Mouse (Mus musculus) MEL (cell line): Measurements from ENCODE around the gene Shq1. TPM values are rescaled to one million over a fixed set of nuclear protein-coding genes. Genes with fewer than 3 reads are reported as not detected.

ENCODE experiments used
- DNase-seq: peaks from one replicate; pipeline ENCODE4 v3.0.0; 2011; ENCODE audit warnings: low read depth, low spot score
- H3K27ac ChIP-seq: 2 replicates; pipeline ENCODE4 v1.5.1; 2012; ENCODE audit warnings: low read depth, mild to moderate bottlenecking, control low read depth, low read length, moderate library complexity; ENCODE audit not compliant: control insufficient read depth
- H3K27me3 ChIP-seq, 2 experiments: fragments of 150-350 bp in 1 of 2; sonication (generic) in 1 of 2; 2 replicates each; pipeline ENCODE4 v1.6.1; 2012; ENCODE audit warnings: low read length in 2 of 2, mild to moderate bottlenecking in 2 of 2, improper control_type of control experiment in 1 of 2, moderate library complexity in 1 of 2; ENCODE audit not compliant: insufficient read depth in 2 of 2, control insufficient read depth in 1 of 2
- H3K36me3 ChIP-seq, 2 experiments: 2 replicates each; pipeline ENCODE4 v1.6.1; 2012 to 2014; ENCODE audit warnings: low read length in 2 of 2, improper control_type of control experiment in 1 of 2, inconsistent platforms in 1 of 2, mild to moderate bottlenecking in 1 of 2; ENCODE audit not compliant: insufficient read depth in 2 of 2, control insufficient read depth in 1 of 2
- H3K4me1 ChIP-seq, 2 experiments: fragments of 150-350 bp in 1 of 2; sonication (generic) in 1 of 2; 2 replicates each; pipeline ENCODE4 v1.6.1; 2012; ENCODE audit warnings: low read length in 2 of 2, improper control_type of control experiment in 1 of 2, mild to moderate bottlenecking in 1 of 2; ENCODE audit not compliant: insufficient read depth in 2 of 2, control insufficient read depth in 1 of 2
- H3K4me3 ChIP-seq, 2 experiments: fragments of 150-350 bp in 1 of 2; sonication (generic) in 1 of 2; 2 replicates each; pipeline ENCODE4 v1.5.1; 2012; ENCODE audit warnings: low read depth in 2 of 2, low read length in 2 of 2, mild to moderate bottlenecking in 2 of 2, moderate library complexity in 2 of 2, control low read depth in 1 of 2, improper control_type of control experiment in 1 of 2; ENCODE audit not compliant: control insufficient read depth in 1 of 2, insufficient read depth in 1 of 2
- H3K79me2 ChIP-seq: 2 replicates; pipeline ENCODE4 v1.6.1; 2012; ENCODE audit warnings: mild to moderate bottlenecking, low read length, moderate library complexity; ENCODE audit not compliant: control insufficient read depth, poor library complexity, insufficient read depth
- H3K9ac ChIP-seq: 2 replicates; pipeline ENCODE4 v1.6.1; 2012; ENCODE audit warnings: low read depth, mild to moderate bottlenecking, control low read depth, low read length, moderate library complexity; ENCODE audit not compliant: control insufficient read depth, poor library complexity, severe bottlenecking
- H3K9me3 ChIP-seq: fragments of 150-350 bp; sonication (generic); replicated peaks from 2 replicates; pipeline ENCODE4 v1.6.1; 2012; ENCODE audit warnings: mild to moderate bottlenecking, low read length, improper control_type of control experiment, moderate library complexity; ENCODE audit not compliant: insufficient read depth
- CHD2 ChIP-seq: IDR thresholded peaks from 2 replicates; pipeline ENCODE4 v1.6.1; 2011; ENCODE audit warnings: low read length, improper control_type of control experiment
- CTCF ChIP-seq, 3 experiments: IDR thresholded peaks in 2 of 3; conservative IDR thresholded peaks in 1 of 3; 2 replicates each; pipeline ENCODE4 v1.5.1; 2011 to 2012; ENCODE audit warnings: low read length in 3 of 3, low read depth in 2 of 3, mild to moderate bottlenecking in 2 of 3, improper control_type of control experiment in 1 of 3, inconsistent platforms in 1 of 3, mixed read lengths in 1 of 3, moderate library complexity in 1 of 3; ENCODE audit not compliant: control insufficient read depth in 1 of 3, insufficient read depth in 1 of 3, poor library complexity in 1 of 3, severe bottlenecking in 1 of 3
- ELF1 ChIP-seq: IDR thresholded peaks from 2 replicates; pipeline ENCODE4 v1.6.1; 2014; ENCODE audit warnings: low read depth, mild to moderate bottlenecking, inconsistent platforms, low read length, improper control_type of control experiment, moderate library complexity
- ETS1 ChIP-seq: IDR thresholded peaks from 2 replicates; pipeline ENCODE4 v1.6.1; 2012; ENCODE audit warnings: low read depth, mild to moderate bottlenecking, inconsistent platforms, low read length, improper control_type of control experiment, moderate library complexity
- HCFC1 ChIP-seq: IDR thresholded peaks from 2 replicates; pipeline ENCODE4 v1.6.1; 2012; ENCODE audit warnings: low read depth, mild to moderate bottlenecking, inconsistent platforms, low read length, improper control_type of control experiment, moderate library complexity
- JUND ChIP-seq: IDR thresholded peaks from 2 replicates; pipeline ENCODE4 v1.6.1; 2011; ENCODE audit warnings: low read depth, mild to moderate bottlenecking, improper control_type of control experiment, low read length
- KAT2A ChIP-seq: conservative IDR thresholded peaks from 2 replicates; pipeline ENCODE4 v1.6.1; 2012; ENCODE audit warnings: low read depth, low read length, improper control_type of control experiment, inconsistent platforms
- MAFK ChIP-seq: IDR thresholded peaks from 2 replicates; pipeline ENCODE4 v1.6.1; 2011; ENCODE audit warnings: low read depth, mild to moderate bottlenecking, low read length, improper control_type of control experiment, borderline replicate concordance
- MAZ ChIP-seq: IDR thresholded peaks from 2 replicates; pipeline ENCODE4 v1.6.1; 2012; ENCODE audit warnings: low read depth, mild to moderate bottlenecking, inconsistent platforms, low read length, improper control_type of control experiment
- MEF2A ChIP-seq: IDR thresholded peaks from 2 replicates; pipeline ENCODE4 v1.6.1; 2014; ENCODE audit warnings: low read depth, mild to moderate bottlenecking, inconsistent platforms, low read length, improper control_type of control experiment; ENCODE audit not compliant: poor library complexity, insufficient replicate concordance, severe bottlenecking; ENCODE audit errors: extremely low read depth
- MYB ChIP-seq: IDR thresholded peaks from 2 replicates; pipeline ENCODE4 v1.6.1; 2011; ENCODE audit warnings: mild to moderate bottlenecking, low read depth, low read length, improper control_type of control experiment
- NELFE ChIP-seq: IDR thresholded peaks from 2 replicates; pipeline ENCODE4 v1.6.1; 2011; ENCODE audit warnings: low read depth, low read length, improper control_type of control experiment
- NRF1 ChIP-seq: IDR thresholded peaks from 2 replicates; pipeline ENCODE4 v1.6.1; 2014; ENCODE audit warnings: low read depth, mild to moderate bottlenecking, inconsistent platforms, low read length, improper control_type of control experiment, moderate library complexity; ENCODE audit not compliant: poor library complexity, insufficient read depth, severe bottlenecking
- POLR2A ChIP-seq, 2 experiments: IDR thresholded peaks; 2 replicates each; pipeline ENCODE4 v1.6.1; 2011 to 2012; ENCODE audit warnings: low read length in 2 of 2, mild to moderate bottlenecking in 2 of 2, control low read depth in 1 of 2, improper control_type of control experiment in 1 of 2, low read depth in 1 of 2, moderate library complexity in 1 of 2; ENCODE audit not compliant: control insufficient read depth in 1 of 2, insufficient read depth in 1 of 2, poor library complexity in 1 of 2
- POLR2AphosphoS2 ChIP-seq: IDR thresholded peaks from 2 replicates; pipeline ENCODE4 v1.6.1; 2011; ENCODE audit warnings: low read length, improper control_type of control experiment
- POLR2AphosphoS5 ChIP-seq: IDR thresholded peaks from 2 replicates; pipeline ENCODE4 v1.6.1; 2012; ENCODE audit warnings: low read depth, borderline replicate concordance, mild to moderate bottlenecking, inconsistent platforms, low read length, moderate library complexity, mixed read lengths
- RAD21 ChIP-seq: IDR thresholded peaks from 2 replicates; pipeline ENCODE4 v1.6.1; 2011; ENCODE audit warnings: mild to moderate bottlenecking, low read depth, low read length, improper control_type of control experiment
- SMC3 ChIP-seq: IDR thresholded peaks from 2 replicates; pipeline ENCODE4 v1.6.1; 2011; ENCODE audit warnings: low read depth, low read length, improper control_type of control experiment
- TBP ChIP-seq: IDR thresholded peaks from 2 replicates; pipeline ENCODE4 v1.8.0; 2011; ENCODE audit warnings: low read depth, low read length, improper control_type of control experiment
- ZC3H11A ChIP-seq: IDR thresholded peaks from 2 replicates; pipeline ENCODE4 v1.6.1; 2012; ENCODE audit warnings: low read depth, mild to moderate bottlenecking, inconsistent platforms, low read length, improper control_type of control experiment
- ZKSCAN1 ChIP-seq: IDR thresholded peaks from 2 replicates; pipeline ENCODE4 v1.6.1; 2012; ENCODE audit warnings: low read depth, mild to moderate bottlenecking, inconsistent platforms, low read length, improper control_type of control experiment, moderate library complexity
- polyA plus RNA-seq, 2 experiments: library from polyadenylated mRNA; stranded (reverse) in 1 of 2; unstranded in 1 of 2; fragments of >175 nt in 1 of 2; fragments of >200 nt in 1 of 2; gene quantifications; 2 replicates each; pipeline versions ENCODE4 v1.2.1 to v1.2.4; 2012; ENCODE audit warnings: low replicate concordance in 2 of 2, low read depth in 1 of 2; ENCODE audit not compliant: insufficient read length in 2 of 2, insufficient read depth in 1 of 2, missing spikeins in 1 of 2
- total RNA-seq: library from RNA; depleted of rRNA; stranded (reverse); fragments of 300-350 nt; gene quantifications from 2 replicates; pipeline ENCODE4 v1.2.3, GENCODE M21; 2012

The Shq1 gene
- total and polyA plus RNA-seq, 3 experiments = 20.2 to 23.5 TPM; not detected in 1

GRCm38 (mm10) chr6:100609256-100609655 is 61.7 kb downstream of the Shq1 start:
- TF ChIP-seq ZC3H11A = no peak
- no peak for TF ChIP-seq CHD2
- TF ChIP-seq POLR2AphosphoS5 = no peak
- no peak for TF ChIP-seq CTCF (IDR thresholded peaks at IDR 0.05 in 2 of 3, conservative IDR thresholded peaks at IDR 0.05 in 1 of 3; ENCODE audit: control insufficient read depth in 1 of 3, insufficient read depth in 1 of 3, low read depth in 2 of 3, low read length in 3 of 3, poor library complexity in 1 of 3, severe bottlenecking in 1 of 3)
- no peak for TF ChIP-seq ETS1
- no peak for TF ChIP-seq POLR2A (IDR thresholded peaks at IDR 0.05; ENCODE audit: control insufficient read depth in 1 of 2, insufficient read depth in 1 of 2, low read depth in 1 of 2, low read length in 2 of 2, poor library complexity in 1 of 2)
- no peak overlapping the region for H3K27ac ChIP-seq
- no peaks in the 10 kb centered on the region for H3K9me3 ChIP-seq
- no peak overlapping the region for H3K4me3 ChIP-seq
- H3K9ac ChIP-seq = no peak overlapping the region
- no peaks in the 10 kb centered on the region for H3K4me1 ChIP-seq
- H3K36me3 ChIP-seq = peaks cover 2 to 3% of the 10 kb centered on the region in 2 experiments
- no peaks in the 10 kb centered on the region for H3K79me2 ChIP-seq
- DNase-seq = no peak
- no peaks in the 10 kb centered on the region for H3K27me3 ChIP-seq

- Histone ChIP-seq H3K4me1 (no peaks in the 10 kb centered on the region), H3K27ac (no peak overlapping the region), H3K9me3 (no peaks in the 10 kb centered on the region), H3K9ac (no peak overlapping the region), H3K79me2 (no peaks in the 10 kb centered on the region), H3K4me3 (no peak overlapping the region), H3K27me3 (no peaks in the 10 kb centered on the region), H3K36me3 (peaks cover 0 to 2% of the 10 kb centered on the region in 2 experiments)
- no peak for TF ChIP-seq NELFE
- peak; percentile 50 for TF ChIP-seq RAD21
- TF ChIP-seq POLR2AphosphoS5 = no peak
- peak; percentile 28 to 70 (median 65) for TF ChIP-seq CTCF (IDR thresholded peaks at IDR 0.05 in 2 of 3, conservative IDR thresholded peaks at IDR 0.05 in 1 of 3; ENCODE audit: control insufficient read depth in 1 of 3, insufficient read depth in 1 of 3, low read depth in 2 of 3, low read length in 3 of 3, poor library complexity in 1 of 3, severe bottlenecking in 1 of 3)
- peak; percentile 39; the same call in 1 of the 2 replicates for TF ChIP-seq ZC3H11A
- peak; percentile 62 for TF ChIP-seq SMC3
- TF ChIP-seq TBP = no peak
- no peak for TF ChIP-seq MEF2A
- peak; percentile 72 for DNase-seq
Measured at GRCm38 (mm10) chr6:100608429-100608828, 62.5 kb downstream of the Shq1 start.

- Histone ChIP-seq H3K4me3 (no peak overlapping the region), H3K27ac (no peak overlapping the region), H3K36me3 (peaks cover 0 to 2% of the 10 kb centered on the region in 2 experiments), H3K9me3 (no peaks in the 10 kb centered on the region), H3K79me2 (no peaks in the 10 kb centered on the region), H3K27me3 (no peaks in the 10 kb centered on the region), H3K4me1 (no peaks in the 10 kb centered on the region), H3K9ac (no peak overlapping the region)
- no peak for TF ChIP-seq NRF1
- no peak for TF ChIP-seq MAFK
- TF ChIP-seq RAD21 = no peak
- no peak for TF ChIP-seq ZC3H11A
- TF ChIP-seq POLR2AphosphoS5 = no peak
- no peak for TF ChIP-seq NELFE
- no peak for TF ChIP-seq ELF1
- no peak for TF ChIP-seq TBP
- no peak for TF ChIP-seq HCFC1
- no peak for TF ChIP-seq POLR2AphosphoS2
- no peak for TF ChIP-seq JUND
- no peak for TF ChIP-seq ZKSCAN1
- no peak for TF ChIP-seq SMC3
- no peak for TF ChIP-seq KAT2A
- no peak for TF ChIP-seq POLR2A (IDR thresholded peaks at IDR 0.05; ENCODE audit: control insufficient read depth in 1 of 2, insufficient read depth in 1 of 2, low read depth in 1 of 2, low read length in 2 of 2, poor library complexity in 1 of 2)
- no peak for TF ChIP-seq MYB
- no peak for TF ChIP-seq MAZ
- DNase-seq = no peak
Measured at GRCm38 (mm10) chr6:100606805-100607204, 64.2 kb downstream of the Shq1 start.
